Mouse (Mus musculus): Measurements from ENCODE around the gene Ift74.

The Ift74 gene

GRCm38 (mm10) chr4:94691078-94691477 is 76.8 kb downstream of the Ift74 start:
- in situ Hi-C loops (cut with MboI, MseI) = no loop called here

- in situ Hi-C loops (cut with MboI, MseI) = no loop called here
Observed at GRCm38 (mm10) chr4:94692175-94692574, 77.9 kb downstream of the Ift74 start.

- in situ Hi-C loops (cut with MboI, MseI) = no loop called here
Observed at GRCm38 (mm10) chr4:94696368-94696767, 82.1 kb downstream of the Ift74 start.

- in situ Hi-C loops (cut with MboI, MseI) = no loop called here
Observed at GRCm38 (mm10) chr4:94711002-94711401, 96.7 kb downstream of the Ift74 start.

GRCm38 (mm10) chr4:94711426-94711825 is 97.1 kb downstream of the Ift74 start:
- in situ Hi-C loops (cut with MboI, MseI) = no loop called here

GRCm38 (mm10) chr4:94713741-94714140 is 99.5 kb downstream of the Ift74 start:
- in situ Hi-C loops (cut with MboI, MseI) = no loop called here

- in situ Hi-C loops (cut with MboI, MseI) = no loop called here
Observed at GRCm38 (mm10) chr4:94715166-94715565, 100.9 kb downstream of the Ift74 start.

GRCm38 (mm10) chr4:94725799-94726198 is 111.5 kb downstream of the Ift74 start:
- in situ Hi-C loops (cut with MboI, MseI) = no loop called here

GRCm38 (mm10) chr4:94732721-94733120 is 118.4 kb downstream of the Ift74 start:
- in situ Hi-C loops (cut with MboI, MseI) = no loop called here

GRCm38 (mm10) chr4:94737326-94738295 is 123.3 kb downstream of the Ift74 start:
- in situ Hi-C loops (cut with MboI, MseI) = no loop called here

- in situ Hi-C loops (cut with MboI, MseI) = no loop called here
Observed at GRCm38 (mm10) chr4:94738838-94739731, 124.8 kb downstream of the Ift74 start, which contains the start of gene Tek. Gene Tek (plus strand): TSS chr4:94739289.

- in situ Hi-C loops (cut with MboI, MseI) = no loop called here
Observed at GRCm38 (mm10) chr4:94741824-94742223, 127.5 kb downstream of the Ift74 start.

Measured in T-helper 2 cell (primary cell).